Mouse (Mus musculus): ENCODE results near the gene Itgb2.
A peak's percentile ranks its signal among the peaks of the same experiment; 100 is the strongest.

Itgb2 gene

GRCm38 (mm10) chr10:77548576-77548975 lies 18.5 kb downstream of the Itgb2 start:
- no peak for DNase-seq (ENCODE audit: low spot score in 2 of 2)

- DNase-seq (ENCODE audit: low spot score in 2 of 2), result no peak
Measured at GRCm38 (mm10) chr10:77550874-77551273, 20.8 kb downstream of the Itgb2 start.

- no peak for DNase-seq (ENCODE audit: low spot score in 2 of 2)
Measured at GRCm38 (mm10) chr10:77552162-77552561, 22.1 kb downstream of the Itgb2 start.

GRCm38 (mm10) chr10:77553285-77553684 lies 23.2 kb downstream of the Itgb2 start:
- no peak for DNase-seq (ENCODE audit: low spot score in 2 of 2)

- no peak for DNase-seq (ENCODE audit: low spot score in 2 of 2)
Measured at GRCm38 (mm10) chr10:77554918-77555317, 24.9 kb downstream of the Itgb2 start.

DNA sequence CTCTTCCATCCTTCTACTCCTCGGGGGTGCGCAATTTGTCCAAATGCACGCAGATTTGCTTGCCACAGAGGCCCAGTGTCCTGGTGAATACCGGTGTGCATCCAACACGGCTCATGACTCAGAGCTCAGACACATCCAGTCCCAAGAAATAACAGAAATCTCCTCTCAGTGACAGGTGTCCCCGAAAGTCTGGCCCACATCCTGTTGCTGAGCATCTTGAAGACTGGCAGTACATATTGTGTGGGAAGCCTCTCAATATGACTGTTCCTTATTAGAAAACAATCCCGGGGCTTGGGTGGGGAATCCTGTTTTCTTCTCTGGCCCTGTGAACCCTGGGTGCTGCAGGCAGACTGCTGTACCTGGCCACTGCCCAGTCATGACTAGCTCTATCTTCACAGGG lies 26.6 kb downstream of the Itgb2 start:
- peak in 1 of 2 experiments; percentile 6 for DNase-seq (ENCODE audit: low spot score in 2 of 2)

GRCm38 (mm10) chr10:77557641-77558040 lies 27.6 kb downstream of the Itgb2 start:
- DNase-seq (ENCODE audit: low spot score in 2 of 2), result no peak

DNA sequence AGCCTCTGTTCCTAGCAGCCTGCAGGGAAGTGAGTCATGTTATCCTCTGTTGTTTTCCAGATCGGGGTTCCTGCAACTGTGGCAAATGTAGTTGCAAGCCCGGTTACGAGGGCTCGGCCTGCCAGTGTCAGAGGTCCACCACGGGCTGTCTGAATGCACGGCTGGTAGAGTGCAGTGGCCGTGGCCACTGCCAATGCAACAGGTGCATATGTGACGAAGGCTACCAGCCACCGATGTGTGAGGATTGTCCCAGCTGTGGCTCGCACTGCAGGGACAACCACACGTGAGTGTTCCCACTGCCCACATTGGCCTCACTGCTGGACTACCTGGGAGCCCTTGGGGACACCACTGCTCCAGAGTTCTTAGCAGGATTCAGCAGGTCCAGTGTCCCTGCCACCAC lies 30.0 kb downstream of the Itgb2 start:
- DNase-seq (ENCODE audit: low spot score in 2 of 2), result no peak

GRCm38 (mm10) chr10:77560830-77561229 lies 30.8 kb downstream of the Itgb2 start:
- DNase-seq (ENCODE audit: low spot score in 2 of 2), result no peak

GRCm38 (mm10) chr10:77561508-77561907 lies 31.5 kb downstream of the Itgb2 start:
- DNase-seq (ENCODE audit: low spot score in 2 of 2), result no peak

DNA sequence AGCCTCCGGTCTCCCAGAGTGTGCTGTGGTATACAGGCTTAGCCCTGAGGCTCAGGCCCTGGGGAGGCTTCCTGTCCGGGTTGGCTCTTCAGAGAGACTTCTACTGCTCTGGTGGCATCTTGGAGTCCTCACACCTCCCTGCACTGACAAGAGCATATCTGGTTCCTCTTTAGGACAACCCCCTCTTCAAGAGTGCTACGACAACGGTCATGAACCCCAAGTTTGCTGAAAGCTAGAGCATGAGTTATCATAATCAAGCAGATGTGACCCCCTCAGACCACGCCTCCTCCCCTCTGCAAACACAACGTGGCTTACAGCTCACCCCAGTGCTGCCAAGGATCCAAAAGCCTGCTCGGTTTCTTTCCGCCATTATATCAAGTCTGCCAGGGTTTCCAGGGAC lies 35.0 kb downstream of the Itgb2 start:
- DNase-seq (ENCODE audit: low spot score in 2 of 2), result no peak

DNA sequence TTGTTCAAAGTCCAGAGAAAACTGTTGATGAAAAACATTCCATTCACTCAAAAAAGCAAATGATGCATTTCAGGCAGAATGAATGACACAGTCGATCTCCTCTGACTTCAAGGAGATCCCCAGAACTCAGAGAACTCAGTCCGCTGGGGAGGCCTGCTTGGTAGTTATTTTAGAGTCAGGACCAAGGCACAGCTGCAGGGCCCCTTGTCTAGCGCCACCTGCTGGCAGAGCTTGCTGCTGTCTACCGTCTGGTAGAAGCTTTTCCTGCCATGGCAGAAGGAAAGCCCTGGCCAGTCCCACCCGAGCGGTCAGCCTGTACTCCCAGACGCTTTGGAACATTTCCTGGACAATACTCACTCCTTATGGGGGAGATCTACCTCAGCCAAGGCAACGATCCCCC lies 36.6 kb downstream of the Itgb2 start:
- DNase-seq (ENCODE audit: low spot score in 2 of 2), result peak; percentile 64 to 72

- no peak for DNase-seq (ENCODE audit: low spot score in 2 of 2)
Measured at GRCm38 (mm10) chr10:77569481-77569880, 39.4 kb downstream of the Itgb2 start.

DNA sequence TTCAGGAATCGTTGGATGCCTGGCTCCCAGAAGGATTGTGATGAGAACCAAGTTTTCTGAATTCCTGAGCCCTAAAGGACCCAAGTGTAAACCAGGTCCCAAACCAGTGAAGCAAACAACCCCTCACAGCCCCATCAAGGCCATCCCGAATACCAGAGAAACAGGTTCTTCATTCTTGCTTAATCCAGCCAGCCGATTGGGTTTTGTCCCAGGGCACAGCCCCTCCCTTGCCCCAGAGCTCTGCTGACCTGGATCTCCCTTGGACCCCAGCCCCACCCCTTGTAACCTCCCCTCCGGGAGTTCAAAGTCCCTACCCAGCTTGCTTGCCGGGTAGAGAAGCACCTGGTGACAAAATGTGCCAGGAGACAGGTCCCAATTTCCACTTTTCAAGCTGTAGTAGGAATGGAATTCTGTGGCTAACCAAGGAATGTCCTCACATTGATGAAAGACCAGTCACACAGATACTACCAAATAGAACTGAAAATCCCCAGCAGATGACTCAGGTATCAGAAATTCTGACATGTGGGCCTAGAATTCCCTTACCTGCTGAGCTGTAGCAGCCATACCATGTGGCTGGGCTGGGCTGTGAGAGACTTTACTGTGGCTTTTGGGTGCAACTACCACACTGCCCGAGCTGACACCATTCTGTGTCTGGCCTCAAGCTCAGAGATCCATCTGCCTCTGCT lies 40.1 kb downstream of the Itgb2 start:
- no peak for DNase-seq (ENCODE audit: low spot score in 2 of 2)

- no peak for DNase-seq (ENCODE audit: low spot score in 2 of 2)
Measured at GRCm38 (mm10) chr10:77572225-77572624, 42.2 kb downstream of the Itgb2 start.

- no peak for DNase-seq (ENCODE audit: low spot score in 2 of 2)
Measured at GRCm38 (mm10) chr10:77573162-77573561, 43.1 kb downstream of the Itgb2 start.

- no peak for DNase-seq (ENCODE audit: low spot score in 2 of 2)
Measured at GRCm38 (mm10) chr10:77580027-77580920, 50.2 kb downstream of the Itgb2 start.

DNA sequence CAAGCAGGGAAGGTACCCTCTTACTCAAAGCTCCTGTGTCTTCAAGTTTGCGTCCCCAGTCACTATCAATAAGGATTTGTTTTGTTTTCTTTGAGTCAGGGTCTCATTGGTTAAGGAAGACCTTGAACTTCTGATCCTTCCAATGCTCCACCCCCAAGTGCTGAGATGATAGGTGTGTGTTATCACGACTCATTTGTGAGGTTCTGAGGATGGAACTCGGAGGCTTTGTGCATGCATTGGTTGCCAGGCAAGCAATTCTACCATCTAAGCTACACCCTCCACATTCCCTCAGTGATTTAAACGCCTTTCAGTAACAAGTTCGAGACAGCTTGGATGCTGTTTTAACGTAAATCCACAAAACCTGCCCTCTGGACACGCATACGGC lies 51.0 kb downstream of the Itgb2 start:
- no peak for DNase-seq (ENCODE audit: low spot score in 2 of 2)

DNA sequence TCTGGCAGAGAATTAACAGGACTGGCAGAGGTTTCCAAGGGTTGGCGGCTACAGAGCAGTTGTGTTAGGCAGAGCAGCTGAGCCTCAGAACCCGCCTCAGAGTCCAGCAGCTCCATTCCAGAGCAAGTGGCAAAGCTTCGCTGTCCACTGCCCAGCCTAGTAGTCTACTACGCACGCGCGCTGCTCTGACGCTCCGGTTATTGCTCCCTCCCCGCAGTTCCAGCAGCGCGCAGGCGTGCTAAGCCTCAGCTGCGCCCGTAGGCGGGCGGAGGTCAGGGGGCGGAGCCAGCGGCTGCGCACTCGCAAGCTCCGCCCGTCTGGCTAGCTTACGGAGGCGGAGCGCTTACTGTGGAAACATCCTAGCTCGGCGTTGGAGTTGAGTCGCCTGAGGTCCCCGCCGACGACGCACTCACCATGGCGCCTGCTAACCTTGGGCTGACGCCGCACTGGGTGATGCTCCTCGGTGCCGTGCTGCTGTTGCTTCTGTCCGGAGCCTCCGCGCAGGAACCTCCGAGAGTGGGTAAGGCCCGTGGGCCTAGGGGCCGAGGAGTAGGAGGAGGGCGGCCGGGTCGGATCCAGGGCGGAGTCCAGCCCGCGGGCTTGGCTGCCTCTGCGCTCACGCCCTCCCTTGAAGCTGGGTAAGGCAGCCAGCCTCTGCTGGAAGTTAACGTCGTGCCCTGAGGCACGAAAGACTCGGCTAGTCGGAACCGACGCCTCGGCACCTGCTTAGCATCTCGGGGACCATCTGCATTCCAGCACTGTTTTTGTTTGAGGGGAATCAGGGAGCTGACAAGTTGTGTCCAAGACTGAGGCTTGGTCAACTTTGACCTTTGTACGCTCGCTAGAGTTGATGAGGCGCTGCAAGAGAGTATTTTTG lies 51.6 kb downstream of the Itgb2 start, which contains the start of gene Pttg1ip:
TSS of gene Pttg1ip (plus strand) at position 313 of the 877 bp plus-strand sequence.
- peak; percentile 92 to 93 for DNase-seq (ENCODE audit: low spot score in 2 of 2)

- no peak for DNase-seq (ENCODE audit: low spot score in 2 of 2)
Measured at GRCm38 (mm10) chr10:77582285-77582618, 52.2 kb downstream of the Itgb2 start.

DNA sequence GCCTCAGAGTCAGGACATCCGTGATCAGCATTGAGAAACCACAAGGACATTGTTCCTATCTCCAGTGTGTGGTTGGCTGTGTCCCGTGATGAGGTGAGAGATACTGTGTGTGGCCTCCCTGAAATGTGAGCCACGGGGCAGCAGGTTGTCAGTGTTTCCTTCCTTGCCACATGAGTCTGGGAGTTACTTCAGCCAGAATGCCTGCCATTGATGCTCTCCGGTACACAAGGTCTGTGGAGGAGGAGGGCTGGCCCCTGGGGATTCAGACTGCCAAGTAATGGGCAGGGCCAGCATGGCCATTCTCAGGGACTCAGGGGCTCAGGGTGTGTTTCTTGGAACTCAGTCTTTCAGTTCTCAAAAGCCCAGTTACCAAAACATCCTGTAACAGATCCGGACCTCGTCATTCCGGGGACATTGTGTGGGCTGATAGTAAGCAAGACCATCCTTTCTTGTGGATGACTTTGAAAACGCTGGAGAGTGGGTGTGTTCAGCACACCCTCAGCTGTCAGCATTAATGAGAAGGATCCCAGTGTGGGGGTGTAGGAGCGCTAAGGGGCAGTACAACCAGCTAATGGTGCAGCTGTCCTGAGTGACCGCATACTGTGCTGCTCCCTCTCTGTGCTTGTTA lies 53.9 kb downstream of the Itgb2 start:
- DNase-seq (ENCODE audit: low spot score in 2 of 2), result no peak

GRCm38 (mm10) chr10:77586637-77587036 lies 56.6 kb downstream of the Itgb2 start:
- no peak for DNase-seq (ENCODE audit: low spot score in 2 of 2)
